Mouse (Mus musculus): ENCODE measurements at regions not wholly inside any gene's neighbourhood (a gene's known extent, or its start where the extent isn't known, plus 50 kb on each side); places are given as distances from the start of the nearest gene placed in this dataset.

- TF ChIP-seq CTCF (IDR thresholded peaks at IDR 0.05; ENCODE audit: low read depth) (no peak), EP300 (IDR thresholded peaks at IDR 0.05; ENCODE audit: low read depth) (no peak)
These were observed 156.9 kb downstream of the Rps29 start for GRCm38 (mm10) chr12:69002106-69002505.
